In the genomic region with DNA sequence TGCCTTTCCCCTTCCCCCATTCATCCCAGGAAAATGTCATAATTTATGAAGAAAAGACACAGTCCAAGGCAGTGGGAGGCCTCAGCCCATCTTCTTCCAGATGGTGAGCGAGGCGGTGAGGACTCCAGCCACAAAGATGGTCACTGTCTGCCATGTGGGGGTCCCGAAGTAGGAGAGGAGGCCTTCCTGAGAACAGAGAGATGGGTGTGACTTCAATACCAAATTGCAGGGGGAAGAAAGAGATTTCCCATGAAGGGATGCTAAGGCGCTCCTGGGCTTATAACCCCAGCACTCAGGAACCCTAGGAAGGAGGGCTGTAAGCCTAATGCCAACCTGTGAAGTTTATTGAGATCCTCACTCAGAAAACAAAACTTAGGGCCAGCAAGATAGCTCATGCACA, we compare ENCODE assay signal across 11 mouse cellular contexts. TPM values are rescaled to one million over a fixed set of nuclear protein-coding genes. Genes with fewer than 3 reads are reported as not detected.
DNase-seq lines count a peak whose midpoint lies in the region; ATAC-seq and TF ChIP-seq lines count a peak whose summit lies in the region.
"Had no signal": no experiment of that assay in that cellular context is flagged by ENCODE, and none has a peak within 500 bp of the region (broad histone marks: within the 10 kb centered on the region; RNA-seq: fewer than 3 reads in every experiment).

No protein-coding gene starts in this region.

- H3K4me1 ChIP-seq in heart, embryonic 11.5 days (ENCODE audit: control insufficient read depth, insufficient read depth, low read length), result peaks cover 34% of the 10 kb centered on the region
- H3K4me1 ChIP-seq in midbrain, embryonic 10.5 days, result peaks cover 60% of the 10 kb centered on the region
- peaks cover 15% of the 10 kb centered on the region for H3K4me1 ChIP-seq in midbrain, postnatal 0 days (ENCODE audit: insufficient read depth, low read length)
- peaks cover 51% of the 10 kb centered on the region for H3K4me1 ChIP-seq in hindbrain, embryonic 12.5 days
- H3K4me1 ChIP-seq in stomach, embryonic 14.5 days (ENCODE audit: control insufficient read depth, insufficient read depth, low read length), result peaks cover 34% of the 10 kb centered on the region

- WGBS in heart, embryonic 11.5 days (ENCODE audit: insufficient replicate concordance), result 90% methylated on average over 4 of the region's 4 CpGs
- 94% methylated on average over 4 of the region's 4 CpGs for WGBS in midbrain, embryonic 10.5 days
- WGBS in midbrain, postnatal 0 days, result 95% methylated on average over 4 of the region's 4 CpGs
- WGBS in hindbrain, embryonic 12.5 days, result 85% methylated on average over 4 of the region's 4 CpGs
- WGBS in stomach, embryonic 14.5 days, result 84% methylated on average over 4 of the region's 4 CpGs

- no peak overlapping the region for H3K4me3 ChIP-seq in heart, embryonic 11.5 days (ENCODE audit: low read depth, low read length)
- H3K4me3 ChIP-seq in midbrain, embryonic 10.5 days, result no peak overlapping the region; the same call in 1 of the 2 replicates
- no peak overlapping the region for H3K4me3 ChIP-seq in midbrain, postnatal 0 days (ENCODE audit: low read depth, low read length)
- H3K4me3 ChIP-seq in hindbrain, embryonic 12.5 days, result no peak overlapping the region
- no peak overlapping the region for H3K4me3 ChIP-seq in stomach, embryonic 14.5 days (ENCODE audit: low read depth, low read length)

- no peak for TF ChIP-seq CTCF in midbrain, postnatal 0 days (IDR thresholded peaks at IDR 0.05)

- DNase-seq in heart, adult 9 months (ENCODE audit: low spot score in 2 of 2), result no peak
- DNase-seq in midbrain, embryonic 10.5 days (ENCODE audit: low spot score), result no peak
- DNase-seq in midbrain, postnatal 0 days (ENCODE audit: low spot score), result no peak
- no peak for DNase-seq in urinary bladder, postnatal 36 days (ENCODE audit: low spot score in 2 of 2)
- DNase-seq: adrenal gland, adult 2 months; cerebellum, postnatal 25 days had no signal

- H3K27ac ChIP-seq in heart, embryonic 11.5 days (ENCODE audit: low read depth, low read length), result 0 out of 2 replicates have a peak overlapping the region, but pooled peaks have one; percentile 0
- peak overlapping the region; percentile 91 for H3K27ac ChIP-seq in midbrain, embryonic 10.5 days (replicated peaks)
- no peak overlapping the region for H3K27ac ChIP-seq in midbrain, postnatal 0 days (ENCODE audit: low read depth, low read length)
- peak overlapping the region; percentile 95 for H3K27ac ChIP-seq in hindbrain, embryonic 12.5 days
- peak overlapping the region; percentile 75; the same call in 1 of the 2 replicates for H3K27ac ChIP-seq in stomach, embryonic 14.5 days (ENCODE audit: low read length)

- ATAC-seq in heart, embryonic 11.5 days (replicated peaks; ENCODE audit: insufficient number of reproducible peaks, low FRiP score, low TSS enrichment), result no peak
- ATAC-seq in midbrain, postnatal 0 days (ENCODE audit: low FRiP score), result no peak
- ATAC-seq in hindbrain, embryonic 12.5 days (ENCODE audit: low FRiP score), result no peak
- ATAC-seq in stomach, embryonic 14.5 days (ENCODE audit: insufficient number of reproducible peaks, insufficient read depth, low FRiP score, low read depth), result no peak
- ATAC-seq in CD4-positive, CD25-positive, alpha-beta regulatory T cell, adult 4 months, result no peak

- no peaks in the 10 kb centered on the region for H3K27me3 ChIP-seq in heart, embryonic 11.5 days (ENCODE audit: control insufficient read depth, insufficient read depth, low read length)
- H3K27me3 ChIP-seq in midbrain, embryonic 10.5 days (ENCODE audit: low read depth, poor library complexity, severe bottlenecking), result no peaks in the 10 kb centered on the region
- H3K27me3 ChIP-seq in midbrain, postnatal 0 days (ENCODE audit: insufficient read depth, low read length), result no peaks in the 10 kb centered on the region
- no peaks in the 10 kb centered on the region for H3K27me3 ChIP-seq in hindbrain, embryonic 12.5 days
- H3K27me3 ChIP-seq in stomach, embryonic 14.5 days (ENCODE audit: control insufficient read depth, insufficient read depth, low read length), result no peaks in the 10 kb centered on the region

- no peaks in the 10 kb centered on the region for H3K9me3 ChIP-seq in heart, embryonic 11.5 days (replicated peaks; ENCODE audit: control insufficient read depth, low read length)
- H3K9me3 ChIP-seq in midbrain, embryonic 10.5 days (replicated peaks), result no peaks in the 10 kb centered on the region
- no peaks in the 10 kb centered on the region for H3K9me3 ChIP-seq in midbrain, postnatal 0 days (ENCODE audit: low read length)
- H3K9me3 ChIP-seq in hindbrain, embryonic 12.5 days (replicated peaks), result no peaks in the 10 kb centered on the region
- H3K9me3 ChIP-seq in stomach, embryonic 14.5 days (ENCODE audit: control insufficient read depth, low read depth, low read length), result no peaks in the 10 kb centered on the region

- H3K4me2 ChIP-seq in heart, embryonic 11.5 days, result peak overlapping the region; percentile 20
- no peak overlapping the region for H3K4me2 ChIP-seq in midbrain, postnatal 0 days (ENCODE audit: low read depth, low read length, poor library complexity, severe bottlenecking)
- H3K4me2 ChIP-seq in hindbrain, embryonic 12.5 days (replicated peaks), result no peak overlapping the region
- no peak overlapping the region for H3K4me2 ChIP-seq in stomach, embryonic 14.5 days (replicated peaks; ENCODE audit: low read depth, low read length)

- 0 out of 2 replicates have a peak overlapping the region, but pooled peaks have one; percentile 12 for H3K9ac ChIP-seq in heart, embryonic 11.5 days (ENCODE audit: low read depth, low read length)
- H3K9ac ChIP-seq in midbrain, postnatal 0 days (replicated peaks; ENCODE audit: low read length, poor library complexity, severe bottlenecking), result no peak overlapping the region
- H3K9ac ChIP-seq in hindbrain, embryonic 12.5 days, result no peak overlapping the region
- no peak overlapping the region for H3K9ac ChIP-seq in stomach, embryonic 14.5 days (replicated peaks; ENCODE audit: low read depth, low read length)

- H3K36me3 ChIP-seq in heart, embryonic 11.5 days (ENCODE audit: control insufficient read depth, insufficient read depth, low read length), result peaks cover 26% of the 10 kb centered on the region
- H3K36me3 ChIP-seq in midbrain, embryonic 10.5 days, result peaks cover 71% of the 10 kb centered on the region
- H3K36me3 ChIP-seq in midbrain, postnatal 0 days (ENCODE audit: insufficient read depth, low read length), result peaks cover 25% of the 10 kb centered on the region
- H3K36me3 ChIP-seq in hindbrain, embryonic 12.5 days, result peaks cover 60% of the 10 kb centered on the region
- peaks cover 27% of the 10 kb centered on the region for H3K36me3 ChIP-seq in stomach, embryonic 14.5 days (ENCODE audit: control insufficient read depth, insufficient read depth, low read length)

RNA-seq across cellular contexts. Expression of gene Ftl1, which starts 2.1 kb away (rescaled TPM):
- polyA plus RNA-seq in heart, embryonic 11.5 days (2014; fragmentation: Nextera tagmentation; extraction: Ambion mirVana), result 4,030 and 4,320 TPM in 2 replicates
- polyA plus RNA-seq in midbrain, embryonic 10.5 days (2016; fragmentation: Nextera tagmentation; extraction: Ambion mirVana), result 5,695 and 6,139 TPM in 2 replicates
- total RNA-seq in midbrain, postnatal 0 days (2014; rRNA removed), result 2,165 and 2,428 TPM in 2 replicates
- polyA plus RNA-seq in midbrain, postnatal 0 days (2015; fragmentation: Nextera tagmentation; extraction: Ambion mirVana), result 4,797 and 5,109 TPM in 2 replicates
- 5,718 and 6,089 TPM in 2 replicates for polyA plus RNA-seq in hindbrain, embryonic 12.5 days (2016; fragmentation: Nextera tagmentation; extraction: Ambion mirVana)
- polyA plus RNA-seq in stomach, embryonic 14.5 days (2014; fragmentation: Nextera tagmentation; extraction: Ambion mirVana), result 4,275 and 4,681 TPM in 2 replicates
- polyA plus RNA-seq in CD4-positive, CD25-positive, alpha-beta regulatory T cell, adult 4 months (2017; shearing (Covaris generic)), result 1,000 to 10,000 TPM; 1,962 to 2,374 TPM

RNA-seq across cellular contexts. Expression of gene Bax, which starts 4.9 kb away (rescaled TPM):
- polyA plus RNA-seq in heart, embryonic 11.5 days (2014; fragmentation: Nextera tagmentation; extraction: Ambion mirVana), result 91.3 and 146 TPM in 2 replicates
- polyA plus RNA-seq in midbrain, embryonic 10.5 days (2016; fragmentation: Nextera tagmentation; extraction: Ambion mirVana), result 240 and 265 TPM in 2 replicates
- total RNA-seq in midbrain, postnatal 0 days (2014; rRNA removed), result 119 and 144 TPM in 2 replicates
- 254 and 258 TPM in 2 replicates for polyA plus RNA-seq in midbrain, postnatal 0 days (2015; fragmentation: Nextera tagmentation; extraction: Ambion mirVana)
- 231 and 244 TPM in 2 replicates for polyA plus RNA-seq in hindbrain, embryonic 12.5 days (2016; fragmentation: Nextera tagmentation; extraction: Ambion mirVana)
- 67.1 and 83.9 TPM in 2 replicates for polyA plus RNA-seq in stomach, embryonic 14.5 days (2014; fragmentation: Nextera tagmentation; extraction: Ambion mirVana)
- 100 to 1,000 TPM; 146 to 164 TPM for polyA plus RNA-seq in CD4-positive, CD25-positive, alpha-beta regulatory T cell, adult 4 months (2017; shearing (Covaris generic))

RNA-seq across cellular contexts. Expression of gene Tulp2, which starts 19.9 kb away (rescaled TPM):
- polyA plus RNA-seq in heart, embryonic 11.5 days (2014; fragmentation: Nextera tagmentation; extraction: Ambion mirVana), result 1.5 and 2.2 TPM in 2 replicates
- 0.15 and 0.21 TPM in 2 replicates for polyA plus RNA-seq in midbrain, embryonic 10.5 days (2016; fragmentation: Nextera tagmentation; extraction: Ambion mirVana)
- total RNA-seq in midbrain, postnatal 0 days (2014; rRNA removed), result not detected in 2 replicates
- 0.37 and 0.67 TPM in 2 replicates for polyA plus RNA-seq in midbrain, postnatal 0 days (2015; fragmentation: Nextera tagmentation; extraction: Ambion mirVana)
- polyA plus RNA-seq in hindbrain, embryonic 12.5 days (2016; fragmentation: Nextera tagmentation; extraction: Ambion mirVana), result 0.13 and 0.54 TPM in 2 replicates
- polyA plus RNA-seq in stomach, embryonic 14.5 days (2014; fragmentation: Nextera tagmentation; extraction: Ambion mirVana), result 1.7 and 2.9 TPM in 2 replicates
- polyA plus RNA-seq in CD4-positive, CD25-positive, alpha-beta regulatory T cell, adult 4 months (2017; shearing (Covaris generic)), result 1 to 10 TPM; 1.2 TPM
- total RNA-seq: layer of hippocampus, postnatal 25 days had no signal

RNA-seq across cellular contexts. Expression of gene Ruvbl2, which starts 23.9 kb away (rescaled TPM):
- 98.2 and 104 TPM in 2 replicates for polyA plus RNA-seq in heart, embryonic 11.5 days (2014; fragmentation: Nextera tagmentation; extraction: Ambion mirVana)
- polyA plus RNA-seq in midbrain, embryonic 10.5 days (2016; fragmentation: Nextera tagmentation; extraction: Ambion mirVana), result 202 and 222 TPM in 2 replicates
- total RNA-seq in midbrain, postnatal 0 days (2014; rRNA removed), result 129 and 146 TPM in 2 replicates
- 80.5 and 90.8 TPM in 2 replicates for polyA plus RNA-seq in midbrain, postnatal 0 days (2015; fragmentation: Nextera tagmentation; extraction: Ambion mirVana)
- polyA plus RNA-seq in hindbrain, embryonic 12.5 days (2016; fragmentation: Nextera tagmentation; extraction: Ambion mirVana), result 124 and 129 TPM in 2 replicates
- 132 and 135 TPM in 2 replicates for polyA plus RNA-seq in stomach, embryonic 14.5 days (2014; fragmentation: Nextera tagmentation; extraction: Ambion mirVana)
- 10 to 100 TPM; 41.9 to 51.9 TPM for polyA plus RNA-seq in CD4-positive, CD25-positive, alpha-beta regulatory T cell, adult 4 months (2017; shearing (Covaris generic))

RNA-seq across cellular contexts. Expression of gene Gm45808, which starts 24.8 kb away (rescaled TPM):
- polyA plus RNA-seq in heart, embryonic 11.5 days (2014; fragmentation: Nextera tagmentation; extraction: Ambion mirVana), result not detected in 2 replicates
- polyA plus RNA-seq in midbrain, embryonic 10.5 days (2016; fragmentation: Nextera tagmentation; extraction: Ambion mirVana), result 0.34 TPM in 1 of 2 replicates, not detected in the other
- total RNA-seq in midbrain, postnatal 0 days (2014; rRNA removed), result 0.52 and 1.6 TPM in 2 replicates
- polyA plus RNA-seq in midbrain, postnatal 0 days (2015; fragmentation: Nextera tagmentation; extraction: Ambion mirVana), result not detected in 2 replicates
- not detected in 2 replicates for polyA plus RNA-seq in hindbrain, embryonic 12.5 days (2016; fragmentation: Nextera tagmentation; extraction: Ambion mirVana)
- polyA plus RNA-seq in stomach, embryonic 14.5 days (2014; fragmentation: Nextera tagmentation; extraction: Ambion mirVana), result not detected in 2 replicates
- under 1 TPM in 1 of 2 experiments, not detected in 1; 0.62 TPM for polyA plus RNA-seq in CD4-positive, CD25-positive, alpha-beta regulatory T cell, adult 4 months (2017; shearing (Covaris generic))
- polyA plus RNA-seq: adrenal gland, adult 2 months had no signal
